ENCODE assay signal across 14 mouse cellular contexts in the genomic region with DNA sequence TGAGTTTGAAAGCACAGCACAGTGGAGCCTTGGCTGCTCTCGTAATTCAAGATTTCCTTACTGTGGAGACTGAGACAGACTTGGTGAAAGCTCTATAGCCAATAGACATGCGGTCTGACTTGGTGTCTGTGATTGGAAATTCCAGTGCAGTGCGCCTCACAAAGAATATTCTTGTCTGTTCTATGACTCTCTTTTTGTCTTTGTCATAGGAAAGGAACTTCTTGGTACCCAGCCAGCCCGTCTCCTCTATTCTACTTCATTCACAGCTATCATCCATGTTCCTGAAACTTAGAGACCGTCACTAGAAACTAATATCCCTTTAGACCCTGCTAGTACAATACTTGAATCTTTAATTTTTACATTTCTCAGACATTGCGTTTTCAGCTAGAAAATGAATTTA.
"Had no signal": no experiment of that assay in that cellular context is flagged by ENCODE, and none has a peak within 500 bp of the region (broad histone marks: within the 10 kb centered on the region; RNA-seq: fewer than 3 reads in every experiment).

No protein-coding gene starts in this region.

- H3K36me3 ChIP-seq: kidney, embryonic 15.5 days; limb, embryonic 12.5 days; liver, embryonic 13.5 days; midbrain, embryonic 15.5 days; neural tube, embryonic 12.5 days had no signal

- H3K4me3 ChIP-seq: kidney, embryonic 15.5 days; limb, embryonic 12.5 days; liver, embryonic 13.5 days; megakaryocyte, embryonic 14.5 days; midbrain, embryonic 15.5 days; neural tube, embryonic 12.5 days had no signal

- H3K9ac ChIP-seq: kidney, embryonic 15.5 days; limb, embryonic 12.5 days; liver, embryonic 13.5 days; liver, postnatal 0 days; midbrain, embryonic 15.5 days; neural tube, embryonic 12.5 days had no signal

- H3K4me1 ChIP-seq: midbrain, embryonic 15.5 days had no signal

- H3K4me2 ChIP-seq: kidney, embryonic 15.5 days; limb, embryonic 12.5 days; liver, embryonic 13.5 days; midbrain, embryonic 11.5 days; midbrain, embryonic 15.5 days; neural tube, embryonic 12.5 days had no signal

- H3K9me3 ChIP-seq: kidney, embryonic 15.5 days; limb, embryonic 12.5 days; liver, embryonic 13.5 days; megakaryocyte, embryonic 14.5 days; midbrain, embryonic 15.5 days; neural tube, embryonic 12.5 days had no signal

- DNase-seq: kidney, postnatal 14 days; liver; liver, embryonic 13.5 days; liver, postnatal 0 days; thymus, postnatal 4 days had no signal

- ATAC-seq: liver, postnatal 0 days; lung, postnatal 0 days; midbrain, embryonic 15.5 days had no signal

- H3K27ac ChIP-seq: kidney, embryonic 15.5 days; limb, embryonic 12.5 days; liver, embryonic 13.5 days; macrophage; midbrain, embryonic 15.5 days; neural tube, embryonic 12.5 days; stomach, postnatal 0 days had no signal

- H3K27me3 ChIP-seq: kidney, embryonic 15.5 days; limb, embryonic 12.5 days; liver, embryonic 13.5 days; megakaryocyte, embryonic 14.5 days; midbrain, embryonic 15.5 days; neural tube, embryonic 12.5 days had no signal
